Mouse (Mus musculus) heart, postnatal 0 days (tissue): ENCODE measurements around the gene Pax8. TPM values are rescaled to one million over a fixed set of nuclear protein-coding genes. Genes with fewer than 3 reads are reported as not detected.
A peak's percentile ranks its signal among the peaks of the same experiment; 100 is the strongest.

Experiments
- ATAC-seq: fragments of 200-750 bp; cut with Nextera tagmentation; 2 replicates; pipeline ENCODE4 v1.8.0; 2017; ENCODE audit warnings: low read depth, moderate number of reproducible peaks, moderate library complexity; ENCODE audit not compliant: insufficient read depth
- DNase-seq: peaks from one replicate; pipeline ENCODE4 v3.0.0-alpha.2; 2016; ENCODE audit warnings: low spot score
- H3K27ac ChIP-seq: fragments of 300-500 bp; sonication (generic); 2 replicates; pipeline ENCODE4 v1.5.1; 2014; ENCODE audit warnings: low read depth, mild to moderate bottlenecking
- H3K27me3 ChIP-seq: fragments of 300-500 bp; sonication (generic); 2 replicates; pipeline ENCODE4 v1.6.1; 2014; ENCODE audit warnings: low read length, mixed read lengths; ENCODE audit not compliant: control insufficient read depth, insufficient read depth
- H3K36me3 ChIP-seq: fragments of 300-500 bp; sonication (generic); replicated peaks from 2 replicates; pipeline ENCODE4 v1.6.1; 2014; ENCODE audit warnings: low read length, mixed read lengths; ENCODE audit not compliant: control insufficient read depth, insufficient read depth
- H3K4me1 ChIP-seq: fragments of 300-500 bp; sonication (generic); 2 replicates; pipeline ENCODE4 v1.6.1; 2014; ENCODE audit warnings: antibody characterized with exemption; ENCODE audit not compliant: control insufficient read depth, insufficient read depth
- H3K4me2 ChIP-seq: fragments of 300-500 bp; sonication (generic); 2 replicates; pipeline ENCODE4 v1.6.1; 2014; ENCODE audit warnings: low read depth, mild to moderate bottlenecking, low read length, moderate library complexity
- H3K4me3 ChIP-seq: fragments of 300-500 bp; sonication (generic); 2 replicates; pipeline ENCODE4 v1.5.1; 2014; ENCODE audit warnings: low read depth, low read length
- H3K9ac ChIP-seq: fragments of 300-500 bp; sonication (generic); replicated peaks from 2 replicates; pipeline ENCODE4 v1.6.1; 2014; ENCODE audit warnings: low read depth, low read length, mixed read lengths
- H3K9me3 ChIP-seq: fragments of 300-500 bp; sonication (generic); replicated peaks from 2 replicates; pipeline ENCODE4 v1.6.1; 2016; ENCODE audit warnings: low read length; ENCODE audit not compliant: control insufficient read depth
- CTCF ChIP-seq: IDR thresholded peaks from 2 replicates; pipeline ENCODE4 v1.5.1; 2016; ENCODE audit warnings: antibody characterized with exemption, control low read depth, low read depth
- EP300 ChIP-seq: IDR thresholded peaks from 2 replicates; pipeline ENCODE4 v1.6.1; 2016; ENCODE audit warnings: antibody characterized with exemption, low read depth
- WGBS: fragments of 180-500 bp; shearing (Covaris S2); extraction: QIAGEN DNeasy Blood & Tissue Kit; methylation state at CpG from one replicate; pipeline ENCODE4 v1.1.7; 2014; 5-methylcytosine and 5-hydroxymethylcytosine counted together
- polyA plus RNA-seq: library from polyadenylated mRNA; unstranded; fragments of >200 nt; fragmentation: Nextera tagmentation; extraction: Ambion mirVana; gene quantifications from 2 replicates; pipeline ENCODE4 v1.2.1, GENCODE M21; 2015
- total RNA-seq: library from RNA; depleted of rRNA; stranded (reverse); fragments of >200 nt; gene quantifications from 2 replicates; pipeline ENCODE4 v1.2.3, GENCODE M21; 2014; ENCODE audit warnings: low replicate concordance

The Pax8 gene
- total and polyA plus RNA-seq, 2 experiments from 2014 or later = not detected

GRCm38 (mm10) chr2:24440056-24440455 is 35.3 kb downstream of the Pax8 start:
- WGBS = 46% methylated on average over 2 of the region's 2 CpGs
- ATAC-seq (peak; percentile 51; the same call in 1 of the 2 replicates), DNase-seq (peak; percentile 16)
- no peaks in the 10 kb centered on the region for H3K4me1 ChIP-seq
- H3K9me3 ChIP-seq = no peaks in the 10 kb centered on the region
- H3K27ac ChIP-seq = no peak overlapping the region
- TF ChIP-seq EP300 (no peak), CTCF (no peak)
- H3K36me3 ChIP-seq = no peaks in the 10 kb centered on the region
- no peak overlapping the region for H3K9ac ChIP-seq
- no peak overlapping the region for H3K4me3 ChIP-seq
- H3K4me2 ChIP-seq = no peak overlapping the region
- H3K27me3 ChIP-seq = no peaks in the 10 kb centered on the region

- no peak overlapping the region for H3K9ac ChIP-seq
- no peaks in the 10 kb centered on the region for H3K9me3 ChIP-seq
- no peak overlapping the region for H3K27ac ChIP-seq
- 72% methylated on average over 11 of the region's 11 CpGs for WGBS
- no peaks in the 10 kb centered on the region for H3K27me3 ChIP-seq
- H3K4me3 ChIP-seq = no peak overlapping the region
- ATAC-seq (no peak), DNase-seq (no peak)
- H3K4me2 ChIP-seq = no peak overlapping the region
- H3K4me1 ChIP-seq = 0 out of 2 replicates have a peak, but pooled peaks cover 4% of the 10 kb centered on the region
- TF ChIP-seq EP300 = no peak
- H3K36me3 ChIP-seq = no peaks in the 10 kb centered on the region
Measured at GRCm38 (mm10) chr2:24435699-24436098, 39.7 kb downstream of the Pax8 start.

GRCm38 (mm10) chr2:24434670-24435069 is 40.7 kb downstream of the Pax8 start:
- no peak overlapping the region for H3K4me2 ChIP-seq
- H3K36me3 ChIP-seq = no peaks in the 10 kb centered on the region
- ATAC-seq = no peak
- no peak overlapping the region for H3K9ac ChIP-seq
- TF ChIP-seq CTCF (no peak), EP300 (no peak)
- no peak overlapping the region for H3K4me3 ChIP-seq
- H3K4me1 ChIP-seq = 0 out of 2 replicates have a peak, but pooled peaks cover 4% of the 10 kb centered on the region
- H3K27ac ChIP-seq = no peak overlapping the region
- 77% methylated on average over 2 of the region's 2 CpGs for WGBS
- H3K27me3 ChIP-seq = no peaks in the 10 kb centered on the region
- no peak for DNase-seq
- no peaks in the 10 kb centered on the region for H3K9me3 ChIP-seq

GRCm38 (mm10) chr2:24429806-24430205 is 45.6 kb downstream of the Pax8 start:
- H3K36me3 ChIP-seq = no peaks in the 10 kb centered on the region
- 76% methylated on average over 4 of the region's 4 CpGs for WGBS
- TF ChIP-seq CTCF = no peak
- no peak for TF ChIP-seq EP300
- H3K27ac ChIP-seq = no peak overlapping the region
- H3K9ac ChIP-seq = no peak overlapping the region
- 0 out of 2 replicates have a peak, but pooled peaks cover 4% of the 10 kb centered on the region for H3K4me1 ChIP-seq
- ATAC-seq (no peak), DNase-seq (no peak)
- no peak overlapping the region for H3K4me3 ChIP-seq
- no peaks in the 10 kb centered on the region for H3K27me3 ChIP-seq
- no peaks in the 10 kb centered on the region for H3K9me3 ChIP-seq
- H3K4me2 ChIP-seq = no peak overlapping the region

GRCm38 (mm10) chr2:24427866-24428675 is 47.3 kb downstream of the Pax8 start:
- DNase-seq (no peak), ATAC-seq (no peak)
- H3K27me3 ChIP-seq = no peaks in the 10 kb centered on the region
- no peak overlapping the region for H3K4me2 ChIP-seq
- H3K27ac ChIP-seq = no peak overlapping the region
- no peaks in the 10 kb centered on the region for H3K4me1 ChIP-seq
- TF ChIP-seq EP300 (no peak), CTCF (no peak)
- H3K36me3 ChIP-seq = no peaks in the 10 kb centered on the region
- H3K9me3 ChIP-seq = no peaks in the 10 kb centered on the region
- H3K9ac ChIP-seq = no peak overlapping the region
- H3K4me3 ChIP-seq = no peak overlapping the region
- 55% methylated on average over 12 of the region's 12 CpGs for WGBS

GRCm38 (mm10) chr2:24425630-24426029 is 49.8 kb downstream of the Pax8 start:
- 74% methylated on average over 2 of the region's 2 CpGs for WGBS
- Histone ChIP-seq H3K4me3 (no peak overlapping the region), H3K27ac (no peak overlapping the region), H3K9ac (no peak overlapping the region), H3K4me2 (no peak overlapping the region), H3K9me3 (no peaks in the 10 kb centered on the region), H3K36me3 (no peaks in the 10 kb centered on the region), H3K4me1 (no peaks in the 10 kb centered on the region), H3K27me3 (no peaks in the 10 kb centered on the region)
- TF ChIP-seq EP300 = no peak
- TF ChIP-seq CTCF = no peak
- ATAC-seq (no peak), DNase-seq (no peak)
